Mouse (Mus musculus): ENCODE measurements at regions not wholly inside any gene's neighbourhood (a gene's known extent, or its start where the extent isn't known, plus 50 kb on each side); places are given as distances from the start of the nearest gene placed in this dataset.

- DNase-seq (ENCODE audit: low spot score in 2 of 2), result no peak
Measured at GRCm38 (mm10) chr1:151045334-151045733, 52.1 kb upstream of the Hmcn1 start.

- no peak for DNase-seq (ENCODE audit: low spot score in 2 of 2)
Measured at GRCm38 (mm10) chr1:151046626-151047025, 53.4 kb upstream of the Hmcn1 start.

DNA sequence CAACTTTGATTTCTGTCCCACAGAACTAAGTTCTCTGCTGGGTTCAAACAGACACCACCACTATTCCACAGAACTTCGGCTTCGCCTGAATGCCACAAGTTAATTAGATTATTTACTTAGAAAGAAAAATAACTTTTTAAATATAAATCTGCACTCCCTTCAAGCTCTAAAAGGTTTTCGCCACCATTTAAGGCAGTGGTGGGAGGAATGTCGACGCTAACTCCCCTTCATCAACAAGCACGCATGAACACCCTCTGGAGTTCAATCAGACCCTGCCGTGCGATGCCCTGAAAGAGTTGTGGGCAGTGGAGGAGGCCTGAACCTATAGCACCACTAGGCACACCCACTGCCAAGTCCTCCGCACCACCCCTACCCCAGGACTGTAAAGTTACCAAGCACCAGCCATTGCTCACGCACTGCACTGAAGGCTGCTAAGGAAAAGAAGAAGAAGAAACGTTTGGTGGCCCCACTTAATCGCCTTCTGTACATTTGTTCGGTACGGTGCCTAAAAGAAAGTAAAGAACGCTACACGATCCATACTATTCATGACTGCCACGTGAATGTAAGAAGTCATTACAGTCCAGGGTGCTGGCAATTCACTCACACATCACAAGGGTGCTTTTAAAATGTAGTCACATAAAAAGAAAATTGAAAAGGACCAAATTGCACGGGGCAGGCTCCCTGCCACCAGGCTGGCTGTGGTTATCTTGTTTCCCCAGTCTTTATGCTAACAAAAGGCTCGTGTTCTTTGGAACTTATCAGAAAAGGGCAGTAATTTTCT lies 56.7 kb upstream of the Hmcn1 start:
- DNase-seq (ENCODE audit: low spot score in 2 of 2), result no peak

DNA sequence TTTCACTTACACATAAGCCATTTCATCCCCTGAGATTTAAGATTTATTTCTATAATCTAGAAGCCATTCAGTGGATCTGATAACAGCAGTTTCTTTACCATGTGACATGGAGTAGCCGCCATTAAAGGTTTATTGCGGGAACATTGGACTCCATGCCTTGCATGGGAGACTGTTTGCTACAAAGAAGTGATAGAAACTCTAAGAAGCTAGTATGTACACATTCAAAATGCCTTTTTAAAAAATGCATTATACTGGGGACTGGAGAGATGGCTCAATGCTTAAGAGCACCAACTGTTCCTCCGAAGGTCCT lies 57.2 kb upstream of the Hmcn1 start:
- no peak for DNase-seq (ENCODE audit: low spot score in 2 of 2)

DNA sequence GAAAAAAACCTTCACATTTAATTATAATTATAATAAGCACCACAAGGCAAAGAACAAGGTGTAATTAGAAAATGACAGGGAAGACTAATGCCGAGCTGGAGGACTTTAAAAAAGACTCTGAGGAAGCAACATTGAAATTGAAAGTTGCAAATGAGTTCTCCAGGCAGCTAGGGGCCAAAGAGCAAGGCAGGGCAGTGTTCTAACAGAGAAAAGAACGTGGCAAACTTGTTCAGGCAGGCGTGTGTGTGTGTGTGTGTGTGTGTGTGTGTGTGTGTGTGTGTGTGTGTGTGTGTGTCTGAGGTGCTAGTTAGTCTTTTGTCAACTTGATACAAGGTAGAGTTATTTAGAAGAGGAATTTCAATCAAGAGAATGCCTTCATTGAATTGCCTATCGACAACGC lies 60.0 kb upstream of the Hmcn1 start:
- DNase-seq (ENCODE audit: low spot score in 2 of 2), result no peak

- no peak for DNase-seq (ENCODE audit: low spot score in 2 of 2)
Measured at GRCm38 (mm10) chr1:151055396-151055795, 62.2 kb upstream of the Hmcn1 start.

- no peak for DNase-seq (ENCODE audit: low spot score in 2 of 2)
Measured at GRCm38 (mm10) chr1:151059546-151060136, 66.4 kb upstream of the Hmcn1 start.

DNA sequence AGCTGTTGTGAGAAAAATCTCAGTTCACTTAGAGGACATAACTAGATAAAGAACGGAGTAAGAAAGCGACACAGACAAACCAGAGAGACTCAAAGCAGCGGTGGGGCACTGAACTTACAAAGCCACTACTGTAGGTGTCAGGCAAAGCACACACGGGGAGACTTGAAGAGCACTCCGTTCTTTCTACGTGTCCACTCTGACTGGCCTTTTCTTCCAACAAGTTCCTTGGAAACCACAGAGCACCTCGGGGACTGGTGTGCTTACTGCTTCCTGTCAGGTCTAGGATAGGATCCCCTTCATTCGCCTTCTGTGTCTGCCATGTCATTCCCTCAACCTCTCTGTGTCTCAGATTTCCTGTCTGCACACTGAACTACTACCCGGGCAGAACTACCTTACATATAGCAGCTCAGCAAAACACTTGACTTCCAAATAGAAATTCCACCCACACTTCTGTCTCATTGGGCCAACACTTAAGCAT lies 71.9 kb upstream of the Hmcn1 start:
- DNase-seq (ENCODE audit: low spot score in 2 of 2), result no peak

DNA sequence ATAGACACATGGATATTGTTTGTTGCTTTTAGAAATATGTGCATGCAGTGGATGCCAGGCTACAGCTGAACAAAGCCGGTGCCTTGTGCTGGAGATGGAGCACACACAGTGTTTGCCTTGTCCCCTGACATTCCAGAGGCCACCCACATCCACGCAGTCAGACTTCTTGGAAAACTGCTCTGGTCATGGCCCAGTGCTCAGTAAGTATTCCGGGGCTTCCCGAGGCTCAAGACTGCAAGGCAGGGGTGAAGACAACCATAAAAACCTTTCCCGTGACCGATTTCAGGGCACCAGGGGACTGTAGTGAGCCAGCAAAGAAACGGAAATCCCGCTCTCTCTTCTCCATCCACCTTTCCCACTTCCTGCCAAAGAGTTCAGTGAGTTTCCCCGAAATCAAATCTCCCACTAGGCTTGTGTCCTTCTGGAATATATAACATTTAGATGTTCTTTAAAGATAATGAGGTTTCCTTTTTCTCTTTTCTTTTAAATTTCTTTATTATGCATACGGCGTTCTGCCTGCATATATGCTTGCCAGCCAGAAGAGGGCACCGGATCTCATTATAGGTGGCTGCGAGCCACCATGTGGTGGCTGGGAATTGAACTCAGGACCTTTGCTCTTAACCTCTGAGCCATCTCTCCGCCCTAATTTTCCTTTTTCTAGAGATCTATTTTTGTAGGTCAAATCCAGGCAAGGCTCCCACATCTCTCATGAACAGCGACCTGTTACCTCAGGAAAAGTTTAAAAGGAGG lies 73.3 kb upstream of the Hmcn1 start:
- DNase-seq (ENCODE audit: low spot score in 2 of 2), result no peak

DNA sequence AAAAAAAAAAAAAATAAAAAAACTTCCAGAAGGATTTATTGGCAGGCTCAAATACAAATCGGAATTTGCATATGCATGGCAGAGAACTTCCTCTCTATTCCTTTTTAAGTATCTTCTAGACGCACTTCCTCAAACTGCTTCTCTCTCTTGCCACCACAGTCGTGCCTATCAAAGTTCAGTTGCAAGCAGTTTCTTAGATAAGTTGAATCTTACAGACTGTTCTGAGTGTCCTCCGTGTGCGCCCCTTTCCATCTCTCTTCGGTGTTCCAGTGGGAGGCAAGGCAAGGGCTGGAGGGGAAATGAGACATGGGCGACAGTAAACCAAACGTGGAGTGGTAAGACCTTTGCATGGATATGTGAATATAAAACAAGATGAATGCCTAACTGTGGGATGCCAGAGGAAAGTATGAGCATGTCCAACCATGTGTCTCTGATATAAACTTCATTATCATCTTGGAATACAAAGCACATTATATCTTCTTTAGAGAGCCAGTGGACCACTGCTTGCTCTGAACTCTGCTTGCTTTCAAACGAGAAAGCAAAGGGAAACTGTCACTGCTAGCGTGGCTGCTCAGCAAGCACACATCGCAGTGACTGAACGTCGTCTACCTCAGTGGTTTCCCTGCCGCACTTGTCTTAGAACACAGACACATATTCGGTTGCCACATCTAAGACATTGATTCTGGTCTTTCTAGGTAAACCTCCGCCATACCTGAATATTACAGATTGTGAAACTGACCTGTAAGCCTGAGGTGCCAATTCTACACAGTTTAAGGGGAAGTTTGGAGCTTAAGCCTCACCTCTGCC lies 81.5 kb upstream of the Hmcn1 start:
- no peak for DNase-seq (ENCODE audit: low spot score in 2 of 2)

- no peak for DNase-seq (ENCODE audit: low spot score in 2 of 2)
Measured at GRCm38 (mm10) chr1:151075541-151075940, 82.3 kb upstream of the Hmcn1 start.

DNA sequence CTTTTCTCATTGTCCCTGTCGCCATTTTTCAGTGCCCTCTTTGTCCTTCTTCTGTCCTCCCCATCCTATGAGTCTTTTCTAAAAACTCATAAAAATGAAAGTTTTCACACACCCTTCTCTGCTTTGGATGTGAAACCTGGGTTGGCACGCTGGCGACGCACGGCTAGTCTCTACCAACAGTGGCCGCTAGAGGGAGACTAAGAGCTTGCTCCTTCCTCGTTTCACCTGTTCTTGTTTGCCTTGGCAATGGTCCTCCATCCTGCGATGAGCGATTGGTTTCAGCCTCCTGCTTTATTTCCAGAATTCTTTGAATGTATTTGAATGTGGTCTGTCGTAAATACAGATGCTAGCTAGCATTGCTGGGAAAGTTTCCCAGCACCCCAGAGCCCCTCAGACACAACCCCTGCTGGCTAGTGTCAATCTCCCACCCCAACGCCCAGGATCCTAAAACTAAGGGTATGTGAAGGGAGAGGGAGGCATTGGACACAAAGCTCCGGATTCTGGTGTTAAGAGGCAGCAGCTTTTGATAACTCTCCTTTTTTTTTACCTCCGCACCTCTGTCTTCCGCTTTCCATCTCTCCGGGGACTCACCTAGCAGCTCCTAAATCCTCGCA lies 85.8 kb upstream of the Hmcn1 start:
- peak; percentile 39 to 72 for DNase-seq (ENCODE audit: low spot score in 2 of 2)

- no peak for DNase-seq (ENCODE audit: low spot score in 2 of 2)
Measured at GRCm38 (mm10) chr1:151079614-151080360, 86.6 kb upstream of the Hmcn1 start.

GRCm38 (mm10) chr1:151080510-151080980 lies 87.3 kb upstream of the Hmcn1 start:
- DNase-seq (ENCODE audit: low spot score in 2 of 2), result no peak

- no peak for DNase-seq (ENCODE audit: low spot score in 2 of 2)
Measured at GRCm38 (mm10) chr1:151082510-151083033, 89.3 kb upstream of the Hmcn1 start.

DNA sequence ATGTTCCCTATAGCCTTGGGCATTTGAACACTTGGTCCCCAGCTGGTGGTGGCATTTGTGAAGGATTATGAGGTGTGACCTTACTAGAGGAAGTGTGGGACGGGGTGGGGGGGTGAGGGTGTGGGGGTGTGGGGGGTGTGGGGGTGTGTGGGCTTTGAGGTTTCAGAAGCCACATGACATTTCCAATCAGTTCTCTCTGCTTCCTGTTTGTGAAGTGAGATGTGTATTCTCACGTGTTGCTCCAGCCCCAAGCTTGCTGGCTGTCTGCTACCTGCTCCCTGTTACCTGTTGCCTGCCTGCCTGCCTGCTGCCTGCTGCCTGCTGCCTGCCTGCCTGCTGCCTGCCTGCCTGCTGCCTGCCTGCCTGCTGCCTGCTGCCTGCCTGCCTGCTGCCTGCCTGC lies 90.6 kb upstream of the Hmcn1 start:
- DNase-seq (ENCODE audit: low spot score in 2 of 2), result no peak

DNA sequence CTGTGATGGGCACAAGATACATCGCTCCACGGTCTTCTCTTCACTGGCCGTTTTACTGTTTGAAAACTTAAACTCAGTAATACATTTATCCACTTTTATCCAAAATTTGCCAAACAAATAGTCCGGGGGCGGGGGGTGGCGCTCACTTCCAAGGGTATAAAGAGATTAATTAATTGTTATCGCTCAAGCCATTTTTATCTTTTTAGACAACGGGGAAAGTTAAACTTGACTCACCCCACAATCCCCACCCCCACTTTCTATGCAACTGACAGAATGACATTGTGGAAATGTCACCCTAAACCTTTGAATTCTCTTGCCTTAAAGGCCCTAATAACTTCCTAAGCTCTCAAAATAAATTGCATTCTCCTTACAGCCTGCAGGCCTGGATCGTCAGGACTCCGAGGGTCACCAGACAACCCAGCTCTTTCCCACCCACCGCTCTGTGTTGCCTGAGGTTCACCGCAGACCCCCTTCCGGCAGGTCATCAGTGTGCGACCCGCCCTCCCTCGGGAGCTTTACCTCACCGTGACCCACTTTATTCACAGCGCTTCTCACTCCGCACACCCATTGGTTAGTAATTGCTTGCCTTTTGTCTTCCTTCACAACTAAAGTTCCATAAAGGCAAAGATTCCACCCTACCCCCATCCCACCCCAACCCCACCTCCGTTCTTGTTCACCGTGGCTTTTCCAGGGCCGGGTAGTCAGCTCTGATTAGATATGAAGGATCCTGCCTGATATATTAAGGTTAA lies 93.0 kb upstream of the Hmcn1 start:
- no peak for DNase-seq (ENCODE audit: low spot score in 2 of 2)

- no peak for DNase-seq (ENCODE audit: low spot score in 2 of 2)
Measured at GRCm38 (mm10) chr1:151087151-151087660, 94.0 kb upstream of the Hmcn1 start.

- no peak for DNase-seq (ENCODE audit: low spot score in 2 of 2)
Measured at GRCm38 (mm10) chr1:151087811-151088511, 94.4 kb upstream of the Gm47985 start.

Measured in frontal cortex, postnatal 10 days (tissue).